ENCODE assay signal across 9 mouse cellular contexts in the genomic region with DNA sequence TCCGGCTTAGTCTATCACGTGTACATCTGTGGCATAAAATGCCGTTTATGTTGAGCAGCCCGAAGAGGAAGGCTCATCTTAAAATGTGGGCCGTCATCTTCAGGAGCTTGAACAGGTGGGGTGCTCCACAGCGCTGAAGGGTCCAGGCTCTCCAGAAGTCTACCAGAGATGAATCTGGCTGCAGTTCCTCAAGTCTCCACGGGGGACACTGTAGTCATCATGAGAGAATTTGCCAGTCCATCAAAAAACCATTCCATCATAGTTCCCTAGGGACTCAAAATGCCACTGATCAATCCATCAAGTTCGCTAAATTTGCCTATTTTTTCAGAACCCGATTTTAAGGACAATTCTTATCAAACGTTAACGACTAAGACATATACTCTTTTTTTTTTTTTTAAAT. TPM values are rescaled to one million over a fixed set of nuclear protein-coding genes. Genes with fewer than 3 reads are reported as not detected.
DNase-seq lines count a peak whose midpoint lies in the region; ATAC-seq and TF ChIP-seq lines count a peak whose summit lies in the region.
"Had no signal": no experiment of that assay in that cellular context is flagged by ENCODE, and none has a peak within 500 bp of the region (broad histone marks: within the 10 kb centered on the region; RNA-seq: fewer than 3 reads in every experiment).

No protein-coding gene starts in this region.

- H3K36me3 ChIP-seq in midbrain, embryonic 10.5 days: no peaks in the 10 kb centered on the region
- H3K36me3 ChIP-seq in midbrain, embryonic 15.5 days (replicated peaks): no peaks in the 10 kb centered on the region
- no peaks in the 10 kb centered on the region for H3K36me3 ChIP-seq in kidney, postnatal 0 days (ENCODE audit: insufficient read depth, low read length)
- no peaks in the 10 kb centered on the region for H3K36me3 ChIP-seq in liver, postnatal 0 days (replicated peaks; ENCODE audit: insufficient read depth, low read length)
- H3K36me3 ChIP-seq in stomach, postnatal 0 days (ENCODE audit: control insufficient read depth, insufficient read depth, low read length): no peaks in the 10 kb centered on the region
- H3K36me3 ChIP-seq: embryonic facial prominence, embryonic 13.5 days; limb, embryonic 13.5 days had no signal

- H3K27ac ChIP-seq in midbrain, embryonic 10.5 days (replicated peaks): no peak overlapping the region
- no peak overlapping the region for H3K27ac ChIP-seq in midbrain, embryonic 15.5 days
- H3K27ac ChIP-seq in kidney, postnatal 0 days: no peak overlapping the region
- no peak overlapping the region for H3K27ac ChIP-seq in liver, postnatal 0 days (ENCODE audit: low read depth)
- H3K27ac ChIP-seq in stomach, postnatal 0 days (replicated peaks): no peak overlapping the region
- H3K27ac ChIP-seq: embryonic facial prominence, embryonic 13.5 days; limb, embryonic 13.5 days had no signal

- no peak overlapping the region for H3K4me3 ChIP-seq in midbrain, embryonic 10.5 days
- no peak overlapping the region for H3K4me3 ChIP-seq in midbrain, embryonic 15.5 days
- no peak overlapping the region for H3K4me3 ChIP-seq in kidney, postnatal 0 days (replicated peaks; ENCODE audit: low read depth, low read length)
- no peak overlapping the region for H3K4me3 ChIP-seq in liver, postnatal 0 days (ENCODE audit: low read depth, low read length)
- H3K4me3 ChIP-seq in stomach, postnatal 0 days (ENCODE audit: low read depth, low read length): no peak overlapping the region
- H3K4me3 ChIP-seq: embryonic facial prominence, embryonic 13.5 days; limb, embryonic 13.5 days had no signal

- no peaks in the 10 kb centered on the region for H3K9me3 ChIP-seq in midbrain, embryonic 10.5 days (replicated peaks)
- H3K9me3 ChIP-seq in midbrain, embryonic 15.5 days: no peaks in the 10 kb centered on the region
- no peaks in the 10 kb centered on the region for H3K9me3 ChIP-seq in kidney, postnatal 0 days (replicated peaks; ENCODE audit: low read length)
- no peaks in the 10 kb centered on the region for H3K9me3 ChIP-seq in liver, postnatal 0 days (ENCODE audit: low read length)
- no peaks in the 10 kb centered on the region for H3K9me3 ChIP-seq in stomach, postnatal 0 days (ENCODE audit: control insufficient read depth, low read length)
- H3K9me3 ChIP-seq: embryonic facial prominence, embryonic 13.5 days; limb, embryonic 13.5 days had no signal

- peak; percentile 43 for DNase-seq in midbrain, embryonic 10.5 days (ENCODE audit: low spot score)
- peak; percentile 57 to 68 for DNase-seq in adrenal gland, adult 18-20 months (ENCODE audit: low spot score in 2 of 2)
- DNase-seq in cerebellum, postnatal 4 days (ENCODE audit: low spot score in 2 of 2): peak; percentile 65 to 75
- peak; percentile 50 for DNase-seq in kidney, postnatal 0 days (ENCODE audit: low spot score)
- DNase-seq in liver, postnatal 0 days: peak; percentile 48
- DNase-seq in stomach, postnatal 0 days (ENCODE audit: low spot score): peak; percentile 50

- WGBS in midbrain, embryonic 10.5 days: 47% methylated on average over 11 of the region's 11 CpGs
- WGBS in midbrain, embryonic 15.5 days: 47% methylated on average over 11 of the region's 11 CpGs
- 43% methylated on average over 11 of the region's 11 CpGs for WGBS in kidney, postnatal 0 days
- 34% methylated on average over 11 of the region's 11 CpGs for WGBS in liver, postnatal 0 days (ENCODE audit: insufficient replicate concordance)
- WGBS in stomach, postnatal 0 days: 40% methylated on average over 11 of the region's 11 CpGs

- TF ChIP-seq EP300 in liver, postnatal 0 days (IDR thresholded peaks at IDR 0.05; ENCODE audit: low read depth): no peak
- no peak for TF ChIP-seq EP300 in stomach, postnatal 0 days (optimal IDR thresholded peaks at IDR 0.05)

- TF ChIP-seq CTCF in kidney, postnatal 0 days (IDR thresholded peaks at IDR 0.05; ENCODE audit: low read depth): peak; percentile 69
- peak; percentile 70 for TF ChIP-seq CTCF in liver, postnatal 0 days (IDR thresholded peaks at IDR 0.05; ENCODE audit: low read depth)
- TF ChIP-seq CTCF in stomach, postnatal 0 days (IDR thresholded peaks at IDR 0.05; ENCODE audit: low read depth): peak; percentile 79

- no peak overlapping the region for H3K9ac ChIP-seq in midbrain, embryonic 15.5 days
- no peak overlapping the region for H3K9ac ChIP-seq in kidney, postnatal 0 days (ENCODE audit: low read depth, low read length)
- no peak overlapping the region for H3K9ac ChIP-seq in liver, postnatal 0 days (replicated peaks)
- H3K9ac ChIP-seq in stomach, postnatal 0 days (ENCODE audit: low read length): no peak overlapping the region
- H3K9ac ChIP-seq: embryonic facial prominence, embryonic 13.5 days; limb, embryonic 13.5 days had no signal

- ATAC-seq in midbrain, embryonic 15.5 days (replicated peaks): no peak
- ATAC-seq in kidney, postnatal 0 days (replicated peaks; ENCODE audit: low FRiP score, low read depth): no peak
- no peak for ATAC-seq in liver, postnatal 0 days
- ATAC-seq in stomach, postnatal 0 days (ENCODE audit: low FRiP score, low TSS enrichment): no peak

- H3K4me1 ChIP-seq in midbrain, embryonic 10.5 days: peaks cover 15% of the 10 kb centered on the region
- peaks cover 14% of the 10 kb centered on the region for H3K4me1 ChIP-seq in midbrain, embryonic 15.5 days
- H3K4me1 ChIP-seq in kidney, postnatal 0 days (replicated peaks; ENCODE audit: insufficient read depth, low read length): no peaks in the 10 kb centered on the region
- H3K4me1 ChIP-seq in liver, postnatal 0 days (ENCODE audit: insufficient read depth): no peaks in the 10 kb centered on the region
- no peaks in the 10 kb centered on the region for H3K4me1 ChIP-seq in stomach, postnatal 0 days (replicated peaks; ENCODE audit: control insufficient read depth, insufficient read depth)

- H3K4me2 ChIP-seq in midbrain, embryonic 15.5 days: no peak overlapping the region
- H3K4me2 ChIP-seq in kidney, postnatal 0 days (ENCODE audit: low read length): no peak overlapping the region
- no peak overlapping the region for H3K4me2 ChIP-seq in liver, postnatal 0 days (ENCODE audit: low read depth, low read length)
- H3K4me2 ChIP-seq in stomach, postnatal 0 days (replicated peaks; ENCODE audit: low read depth): no peak overlapping the region
- H3K4me2 ChIP-seq: embryonic facial prominence, embryonic 13.5 days; limb, embryonic 13.5 days had no signal

- H3K27me3 ChIP-seq in midbrain, embryonic 10.5 days (ENCODE audit: low read depth, poor library complexity, severe bottlenecking): no peaks in the 10 kb centered on the region
- H3K27me3 ChIP-seq in midbrain, embryonic 15.5 days (replicated peaks): no peaks in the 10 kb centered on the region
- no peaks in the 10 kb centered on the region for H3K27me3 ChIP-seq in kidney, postnatal 0 days (ENCODE audit: insufficient read depth, low read length)
- H3K27me3 ChIP-seq in liver, postnatal 0 days (ENCODE audit: insufficient read depth, low read length): no peaks in the 10 kb centered on the region
- no peaks in the 10 kb centered on the region for H3K27me3 ChIP-seq in stomach, postnatal 0 days (ENCODE audit: control insufficient read depth, insufficient read depth, low read length)
- H3K27me3 ChIP-seq: embryonic facial prominence, embryonic 13.5 days; limb, embryonic 13.5 days had no signal

RNA-seq across cellular contexts. Expression of gene Hspb8, which starts 36.6 kb away (rescaled TPM):
- polyA plus RNA-seq in midbrain, embryonic 10.5 days (2016; fragmentation: Nextera tagmentation; extraction: Ambion mirVana): 6.9 and 7.5 TPM in 2 replicates
- polyA plus RNA-seq in midbrain, embryonic 15.5 days (2015; fragmentation: Nextera tagmentation; extraction: Ambion mirVana): 3.9 and 5.2 TPM in 2 replicates
- 100 to 1,000 TPM; 261 to 274 TPM for total RNA-seq in adrenal gland, adult 18-20 months (2021)
- polyA plus RNA-seq in kidney, postnatal 0 days (2015; fragmentation: Nextera tagmentation; extraction: Ambion mirVana): 4.3 and 5.0 TPM in 2 replicates
- 9.1 and 10.6 TPM in 2 replicates for polyA plus RNA-seq in liver, postnatal 0 days (2015; fragmentation: Nextera tagmentation; extraction: Ambion mirVana)
- polyA plus RNA-seq in stomach, postnatal 0 days (2015; fragmentation: Nextera tagmentation; extraction: Ambion mirVana): 28.9 and 29.0 TPM in 2 replicates
